Mouse (Mus musculus) ES-E14 (cell line): Measurements from ENCODE around the gene Gm40193.

ENCODE experiments used
- HCFC1 ChIP-seq: IDR thresholded peaks from 2 replicates; pipeline ENCODE4 v1.6.1; 2012; ENCODE audit warnings: low read length, inconsistent platforms, borderline replicate concordance; ENCODE audit not compliant: insufficient read depth
- MAFK ChIP-seq: IDR thresholded peaks from 2 replicates; pipeline ENCODE4 v1.6.1; 2014; ENCODE audit warnings: mild to moderate bottlenecking, low read depth, low read length, inconsistent platforms; ENCODE audit not compliant: insufficient read depth

DNA sequence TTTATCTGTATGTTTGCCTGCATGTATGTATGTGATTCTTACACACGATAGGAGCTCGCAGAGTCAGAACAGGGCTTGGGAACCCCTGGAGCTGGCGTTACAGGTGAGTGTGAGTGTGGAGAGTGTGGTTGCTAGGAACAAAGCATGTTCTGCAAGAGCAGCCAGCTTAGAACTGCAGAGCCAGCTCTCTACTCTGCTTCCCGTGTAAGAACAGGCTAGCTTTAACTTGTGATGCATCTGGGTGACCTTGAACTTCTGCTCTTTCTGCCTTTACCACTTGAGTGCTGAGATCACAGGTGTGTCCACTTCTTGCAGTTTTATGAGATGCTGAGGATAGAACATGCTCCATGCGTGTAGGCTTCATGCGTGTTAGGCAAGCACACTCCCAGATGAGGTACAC lies 46.2 kb upstream of the Gm40193 start:
- TF ChIP-seq MAFK (no peak), HCFC1 (no peak)
